Mouse (Mus musculus): Measurements from ENCODE around the gene Fas. TPM values are rescaled to one million over a fixed set of nuclear protein-coding genes. Genes with fewer than 3 reads are reported as not detected.
A peak's percentile ranks its signal among the peaks of the same experiment; 100 is the strongest.

The Fas gene
- total RNA-seq (2018; cell fraction: chromatin; rRNA removed) = 10 to 100 TPM in 20 of 26 experiments, 1 to 10 TPM in 6; 6.0 to 77.0 (median 21.0) TPM
- total RNA-seq (2018; cell fraction: cytosol; rRNA removed) = 10 to 100 TPM in 22 of 26 experiments, 1 to 10 TPM in 4; 7.7 to 34.2 (median 16.7) TPM
- total RNA-seq (2018; cell fraction: nucleus; rRNA removed) = 10 to 100 TPM in 25 of 26 experiments, 1 to 10 TPM in 1; 6.2 to 67.5 (median 26.3) TPM
- 5.8 to 20.4 TPM (median 10.6 TPM) in 3 replicates for polyA plus RNA-seq (2018)

GRCm38 (mm10) chr19:34289948-34290789, at the start of gene Fas:
Gene Fas (plus strand): TSS chr19:34290666.
- H3K4me3 ChIP-seq (ENCODE audit: inconsistent target) = peak within 1 kb of the TSS; percentile 70
- no peaks in the 10 kb centered on the region for H3K79me2 ChIP-seq (ENCODE audit: inconsistent target)
- 9% methylated on average over 19 of the region's 19 CpGs for WGBS (ENCODE audit: missing documents)
- H3K36me3 ChIP-seq (ENCODE audit: inconsistent target) = no peaks in the 10 kb centered on the region
- H3K27ac ChIP-seq = peak within 1 kb of the TSS; percentile 19; the same call in 1 of the 2 replicates

GRCm38 (mm10) chr19:34241247-34241915, 49.1 kb upstream of the Fas start:
- H3K36me3 ChIP-seq (ENCODE audit: inconsistent target) = peaks cover 38% of the 10 kb centered on the region
- WGBS (ENCODE audit: missing documents) = 78% methylated on average over 15 of the region's 15 CpGs
- H3K4me3 ChIP-seq (ENCODE audit: inconsistent target) = no peak overlapping the region
- H3K27ac ChIP-seq = no peak overlapping the region
- no peaks in the 10 kb centered on the region for H3K79me2 ChIP-seq (ENCODE audit: inconsistent target)

GRCm38 (mm10) chr19:34242925-34243324, 47.5 kb upstream of the Fas start:
- Histone ChIP-seq H3K27ac (no peak overlapping the region), H3K36me3 (ENCODE audit: inconsistent target) (peaks cover 24% of the 10 kb centered on the region), H3K4me3 (ENCODE audit: inconsistent target) (no peak overlapping the region), H3K79me2 (ENCODE audit: inconsistent target) (no peaks in the 10 kb centered on the region)

- H3K27ac ChIP-seq = no peak overlapping the region
- no peaks in the 10 kb centered on the region for H3K79me2 ChIP-seq (ENCODE audit: inconsistent target)
- H3K36me3 ChIP-seq (ENCODE audit: inconsistent target) = peaks cover 12% of the 10 kb centered on the region
- no peak overlapping the region for H3K4me3 ChIP-seq (ENCODE audit: inconsistent target)
- 17% methylated on average over 6 of the region's 6 CpGs for WGBS (ENCODE audit: missing documents)
Observed at GRCm38 (mm10) chr19:34244056-34244455, 46.4 kb upstream of the Fas start.

- Histone ChIP-seq H3K79me2 (ENCODE audit: inconsistent target) (no peaks in the 10 kb centered on the region), H3K27ac (peak overlapping the region; percentile 33; the same call in 1 of the 2 replicates), H3K36me3 (ENCODE audit: inconsistent target) (no peaks in the 10 kb centered on the region), H3K4me3 (ENCODE audit: inconsistent target) (no peak overlapping the region)
- 28% methylated on average over 5 of the region's 5 CpGs for WGBS (ENCODE audit: missing documents)
Observed at GRCm38 (mm10) chr19:34248558-34248957, 41.9 kb upstream of the Fas start.

- Histone ChIP-seq H3K27ac (no peak overlapping the region), H3K79me2 (ENCODE audit: inconsistent target) (no peaks in the 10 kb centered on the region), H3K4me3 (ENCODE audit: inconsistent target) (no peak overlapping the region), H3K36me3 (ENCODE audit: inconsistent target) (no peaks in the 10 kb centered on the region)
- 100% methylated on average over 4 of the region's 4 CpGs for WGBS (ENCODE audit: missing documents)
Observed at GRCm38 (mm10) chr19:34250621-34251020, 39.8 kb upstream of the Fas start.

GRCm38 (mm10) chr19:34251900-34252299, 38.6 kb upstream of the Fas start:
- no peak overlapping the region for H3K4me3 ChIP-seq (ENCODE audit: inconsistent target)
- no peak overlapping the region for H3K27ac ChIP-seq
- H3K36me3 ChIP-seq (ENCODE audit: inconsistent target) = no peaks in the 10 kb centered on the region
- WGBS (ENCODE audit: missing documents) = 92% methylated on average over 1 of the region's 2 CpGs
- no peaks in the 10 kb centered on the region for H3K79me2 ChIP-seq (ENCODE audit: inconsistent target)

- 97% methylated on average over 9 of the region's 9 CpGs for WGBS (ENCODE audit: missing documents)
- Histone ChIP-seq H3K79me2 (ENCODE audit: inconsistent target) (no peaks in the 10 kb centered on the region), H3K27ac (no peak overlapping the region), H3K4me3 (ENCODE audit: inconsistent target) (no peak overlapping the region), H3K36me3 (ENCODE audit: inconsistent target) (no peaks in the 10 kb centered on the region)
Observed at GRCm38 (mm10) chr19:34252450-34252849, 38.0 kb upstream of the Fas start.

GRCm38 (mm10) chr19:34254101-34254879, 36.2 kb upstream of the Fas start:
- Histone ChIP-seq H3K79me2 (ENCODE audit: inconsistent target) (no peaks in the 10 kb centered on the region), H3K27ac (no peak overlapping the region), H3K4me3 (ENCODE audit: inconsistent target) (no peak overlapping the region), H3K36me3 (ENCODE audit: inconsistent target) (no peaks in the 10 kb centered on the region)
- WGBS (ENCODE audit: missing documents) = 16% methylated on average over 14 of the region's 14 CpGs

- no peak within 1 kb of the TSS for H3K27ac ChIP-seq
- no peak within 1 kb of the TSS for H3K4me3 ChIP-seq (ENCODE audit: inconsistent target)
- H3K36me3 ChIP-seq (ENCODE audit: inconsistent target) = no peaks in the 10 kb centered on the region
- 86% methylated on average over 16 of the region's 16 CpGs for WGBS (ENCODE audit: missing documents)
- no peaks in the 10 kb centered on the region for H3K79me2 ChIP-seq (ENCODE audit: inconsistent target)
Observed at GRCm38 (mm10) chr19:34254880-34255681, 35.4 kb upstream of the Fas start, which contains the start of gene Acta2. Gene Acta2 (minus strand): TSS chr19:34255590.

- Histone ChIP-seq H3K4me3 (ENCODE audit: inconsistent target) (no peak overlapping the region), H3K79me2 (ENCODE audit: inconsistent target) (no peaks in the 10 kb centered on the region), H3K36me3 (ENCODE audit: inconsistent target) (no peaks in the 10 kb centered on the region), H3K27ac (no peak overlapping the region)
- 80% methylated on average over 5 of the region's 5 CpGs for WGBS (ENCODE audit: missing documents)
Observed at GRCm38 (mm10) chr19:34256149-34256548, 34.3 kb upstream of the Fas start.

GRCm38 (mm10) chr19:34256936-34257335, 33.5 kb upstream of the Fas start:
- H3K36me3 ChIP-seq (ENCODE audit: inconsistent target) = no peaks in the 10 kb centered on the region
- H3K27ac ChIP-seq = no peak overlapping the region
- no peaks in the 10 kb centered on the region for H3K79me2 ChIP-seq (ENCODE audit: inconsistent target)
- 93% methylated on average over 2 of the region's 2 CpGs for WGBS (ENCODE audit: missing documents)
- no peak overlapping the region for H3K4me3 ChIP-seq (ENCODE audit: inconsistent target)

GRCm38 (mm10) chr19:34262273-34262974, 28.0 kb upstream of the Fas start:
- Histone ChIP-seq H3K36me3 (ENCODE audit: inconsistent target) (no peaks in the 10 kb centered on the region), H3K79me2 (ENCODE audit: inconsistent target) (no peaks in the 10 kb centered on the region), H3K4me3 (ENCODE audit: inconsistent target) (no peak overlapping the region), H3K27ac (no peak overlapping the region)
- 37% methylated on average over 2 of the region's 2 CpGs for WGBS (ENCODE audit: missing documents)

All from macrophage (primary cell).